Mouse (Mus musculus) liver, embryonic 14.5 days (tissue): ENCODE measurements around the gene Raly. TPM values are rescaled to one million over a fixed set of nuclear protein-coding genes. Genes with fewer than 3 reads are reported as not detected.

Experiments used
- ATAC-seq: fragments of 200-750 bp; cut with Nextera tagmentation; 2 replicates; pipeline ENCODE4 v1.8.0; 2017; ENCODE audit warnings: moderate number of reproducible peaks, mild to moderate bottlenecking, moderate library complexity; ENCODE audit not compliant: insufficient read depth
- DNase-seq, 3 experiments: peaks; one replicate each; pipeline ENCODE4 v3.0.0-alpha.2; 2012 to 2013; ENCODE audit warnings: low read depth in 3 of 3, low spot score in 3 of 3
- H3K27ac ChIP-seq: fragments of 300-500 bp; sonication (generic); 2 replicates; pipeline ENCODE4 v1.5.1; 2014; ENCODE audit warnings: moderate library complexity, mild to moderate bottlenecking, control low read depth, inconsistent platforms
- H3K27me3 ChIP-seq: fragments of 300-500 bp; sonication (generic); 2 replicates; pipeline ENCODE4 v1.6.1; 2014; ENCODE audit warnings: mild to moderate bottlenecking, low read length, moderate library complexity; ENCODE audit not compliant: control insufficient read depth, insufficient read depth
- H3K36me3 ChIP-seq: fragments of 300-500 bp; sonication (generic); replicated peaks from 2 replicates; pipeline ENCODE4 v1.6.1; 2014; ENCODE audit warnings: low read depth; ENCODE audit not compliant: control insufficient read depth, insufficient read depth
- H3K4me1 ChIP-seq, 2 experiments: fragments of 200-500 bp in 1 of 2; fragments of 300-500 bp in 1 of 2; sonication (generic) in 1 of 2; replicated peaks; 2 replicates each; pipeline ENCODE4 v1.6.1; 2012 to 2014; ENCODE audit warnings: antibody characterized with exemption in 1 of 2, inconsistent platforms in 1 of 2, low read length in 1 of 2; ENCODE audit not compliant: control insufficient read depth in 2 of 2, insufficient read depth in 2 of 2
- H3K4me2 ChIP-seq: fragments of 300-500 bp; sonication (generic); 2 replicates; pipeline ENCODE4 v1.6.1; 2014; ENCODE audit warnings: low read depth, mild to moderate bottlenecking, control low read depth, moderate library complexity
- H3K4me3 ChIP-seq, 2 experiments: fragments of 200-500 bp in 1 of 2; fragments of 300-500 bp in 1 of 2; sonication (generic) in 1 of 2; 2 replicates each; pipeline ENCODE4 v1.5.1; 2012 to 2014; ENCODE audit warnings: low read depth in 2 of 2, low read length in 2 of 2, mild to moderate bottlenecking in 2 of 2, control low read depth in 1 of 2, inconsistent platforms in 1 of 2, moderate library complexity in 1 of 2; ENCODE audit not compliant: insufficient read depth in 1 of 2
- H3K9ac ChIP-seq: fragments of 300-500 bp; sonication (generic); replicated peaks from 2 replicates; pipeline ENCODE4 v1.6.1; 2014; ENCODE audit warnings: mild to moderate bottlenecking, control low read depth, moderate library complexity
- H3K9me3 ChIP-seq: fragments of 300-500 bp; sonication (generic); 2 replicates; pipeline ENCODE4 v1.6.1; 2016; ENCODE audit warnings: low read length, mixed read lengths; ENCODE audit not compliant: control insufficient read depth
- CTCF ChIP-seq: IDR thresholded peaks from 2 replicates; pipeline ENCODE4 v1.5.1; 2016; ENCODE audit warnings: antibody characterized with exemption, low read depth, control low read depth
- EP300 ChIP-seq: IDR thresholded peaks from 2 replicates; pipeline ENCODE4 v1.6.1; 2016; ENCODE audit warnings: antibody characterized with exemption, low read depth
- WGBS: fragments of 180-500 bp; shearing (Covaris S2); extraction: QIAGEN DNeasy Blood & Tissue Kit; methylation state at CpG from one replicate; pipeline ENCODE4 v1.1.7; 2014; ENCODE audit not compliant: insufficient replicate concordance; 5-methylcytosine and 5-hydroxymethylcytosine counted together
- polyA plus RNA-seq, 2 experiments: library from polyadenylated mRNA; depleted of rRNA in 1 of 2; stranded (reverse) in 1 of 2; unstranded in 1 of 2; fragments of >200 nt; fragmentation: Nextera tagmentation in 1 of 2; extraction: Ambion mirVana in 1 of 2; gene quantifications; 2 replicates each; pipeline versions ENCODE4 v1.2.1 to v1.2.3; 2012 to 2014

Gene Raly
- polyA plus RNA-seq, 2 experiments, result 35.9 to 237 TPM

DNA sequence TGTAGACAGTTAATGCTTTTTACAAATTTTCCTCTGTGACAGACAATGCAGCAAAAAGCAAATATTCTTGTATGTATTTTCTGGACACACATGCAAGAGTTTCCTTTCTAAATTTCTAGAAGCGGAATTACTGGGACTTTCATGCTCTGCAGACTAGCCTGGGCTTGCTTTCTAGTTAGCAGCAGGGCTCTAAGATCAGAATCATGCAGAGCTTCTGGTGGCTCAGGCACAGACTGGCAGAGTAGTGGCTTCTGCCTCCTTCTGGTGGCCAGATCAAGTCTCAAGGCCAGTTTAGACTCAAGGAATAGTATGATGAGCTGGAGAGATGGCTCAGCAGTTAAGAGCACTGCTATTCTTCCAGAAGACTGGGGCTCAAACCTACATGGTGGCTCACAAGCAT is 32.4 kb upstream of the Raly start:
- TF ChIP-seq EP300, result no peak
- no peak for TF ChIP-seq CTCF
- H3K4me2 ChIP-seq, result no peak overlapping the region
- H3K4me1 ChIP-seq, result peaks cover 9 to 21% of the 10 kb centered on the region in 2 experiments

DNA sequence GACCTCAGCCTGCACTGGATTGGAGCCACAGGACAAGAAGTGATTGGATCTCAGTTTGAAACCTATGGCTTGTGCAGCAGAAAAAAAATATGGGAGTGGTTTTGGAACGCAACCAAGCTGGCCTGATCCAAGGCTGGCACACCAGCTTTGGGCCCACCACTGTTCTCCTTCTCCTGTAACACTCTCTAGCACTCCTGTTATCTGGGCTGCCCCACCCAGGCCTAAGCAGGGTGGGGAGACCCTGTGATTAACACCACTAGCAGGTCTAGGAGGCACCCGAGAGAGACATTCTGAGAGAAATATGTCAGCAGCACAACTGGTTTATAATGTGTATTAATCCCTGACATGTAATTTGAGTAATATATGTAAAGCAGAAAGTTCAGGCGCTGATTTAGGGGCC is 27.7 kb upstream of the Raly start:
- Histone ChIP-seq H3K36me3 (no peaks in the 10 kb centered on the region), H3K4me3 (no peak overlapping the region), H3K4me2 (peak overlapping the region; percentile 48), H3K27ac (peak overlapping the region; percentile 96), H3K4me1 (peaks cover 38 to 49% of the 10 kb centered on the region in 2 experiments), H3K9ac (no peak overlapping the region), H3K27me3 (no peaks in the 10 kb centered on the region), H3K9me3 (no peaks in the 10 kb centered on the region)
- TF ChIP-seq CTCF (no peak), EP300 (no peak)
- DNase-seq (peak in 2 of 3 experiments; percentile 20 to 39), ATAC-seq (peak; percentile 47)
- 37% methylated on average over 3 of the region's 3 CpGs for WGBS

More for the DNA sequence above, 32.4 kb upstream of the Raly start:
- H3K27me3 ChIP-seq, result no peaks in the 10 kb centered on the region
- H3K36me3 ChIP-seq, result no peaks in the 10 kb centered on the region
- ATAC-seq (no peak), DNase-seq (no peak)
- no peak overlapping the region for H3K9ac ChIP-seq
- no peak overlapping the region for H3K27ac ChIP-seq
- H3K9me3 ChIP-seq, result no peaks in the 10 kb centered on the region
- no peak overlapping the region for H3K4me3 ChIP-seq
- 53% methylated on average over 1 of the region's 1 CpGs for WGBS

DNA sequence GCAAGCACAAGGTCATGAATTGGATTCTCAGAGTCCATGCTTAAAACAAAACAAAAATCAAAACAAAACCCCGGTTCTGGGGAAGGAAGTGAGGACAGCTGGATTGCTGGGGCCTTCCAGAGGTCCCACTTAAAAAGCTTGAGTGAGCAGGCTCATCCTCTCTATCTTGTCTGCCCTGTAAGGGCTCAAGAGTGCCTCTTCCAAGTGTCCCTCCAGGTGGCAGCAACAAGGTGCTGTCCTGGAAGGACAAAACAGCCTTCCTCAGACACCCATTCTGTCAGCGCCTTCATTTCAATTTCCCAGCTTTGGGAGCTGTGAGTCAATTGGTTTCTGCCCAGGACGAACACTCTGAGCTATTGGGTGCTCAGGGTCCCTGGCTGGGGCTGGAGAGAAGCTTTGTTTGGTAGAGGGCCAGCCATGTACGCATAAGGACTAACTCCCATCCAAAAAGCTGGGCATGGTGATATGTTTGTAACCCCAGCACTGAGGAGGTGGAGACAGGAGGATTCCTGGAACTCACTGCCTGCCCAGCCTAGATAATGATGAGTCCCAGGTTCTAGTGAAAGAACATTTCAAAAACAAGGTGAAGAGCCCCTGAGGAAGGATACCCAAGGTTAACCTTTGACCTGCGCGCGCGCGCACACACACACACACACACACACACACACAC is 25.9 kb upstream of the Raly start:
- peak overlapping the region; percentile 31 to 51 for H3K4me3 ChIP-seq
- no peaks in the 10 kb centered on the region for H3K9me3 ChIP-seq
- peak overlapping the region; percentile 60 for H3K9ac ChIP-seq
- peaks cover 38 to 49% of the 10 kb centered on the region in 2 experiments for H3K4me1 ChIP-seq
- WGBS, result 48% methylated on average over 9 of the region's 9 CpGs
- H3K27ac ChIP-seq, result peak overlapping the region; percentile 96
- peak; percentile 37 to 87 (median 51) for DNase-seq
- no peaks in the 10 kb centered on the region for H3K27me3 ChIP-seq
- no peaks in the 10 kb centered on the region for H3K36me3 ChIP-seq
- TF ChIP-seq EP300 (peak; percentile 92), CTCF (peak; percentile 83)
- peak overlapping the region; percentile 74 for H3K4me2 ChIP-seq
- ATAC-seq, result peak; percentile 98

DNA sequence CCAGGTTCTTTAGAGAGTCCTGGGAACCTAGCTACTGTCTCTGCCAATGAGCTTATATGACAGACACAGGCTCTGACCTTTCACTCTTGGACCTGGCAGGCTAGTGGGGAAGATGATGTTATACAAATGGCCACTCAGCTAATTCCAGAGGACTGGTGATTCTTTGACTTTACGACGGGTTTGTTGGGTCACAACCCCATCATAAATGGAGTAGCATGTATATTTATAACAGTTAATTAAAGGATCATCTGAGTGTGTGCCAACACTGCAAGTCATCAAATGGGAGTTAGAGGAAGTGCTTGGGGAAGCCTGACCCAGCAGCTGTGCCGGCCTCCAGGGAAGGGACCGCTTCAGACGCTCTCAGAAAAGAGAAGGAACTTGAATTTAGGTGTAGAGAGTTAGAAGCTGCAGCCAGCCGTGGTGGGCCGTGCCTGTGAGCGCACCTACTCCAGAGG is 25.3 kb upstream of the Raly start:
- no peaks in the 10 kb centered on the region for H3K36me3 ChIP-seq
- H3K9ac ChIP-seq, result peak overlapping the region; percentile 60
- no peak overlapping the region for H3K4me3 ChIP-seq
- peak overlapping the region; percentile 96 for H3K27ac ChIP-seq
- ATAC-seq (peak; percentile 50), DNase-seq (peak in 1 of 3 experiments; percentile 45)
- peaks cover 38 to 49% of the 10 kb centered on the region in 2 experiments for H3K4me1 ChIP-seq
- H3K27me3 ChIP-seq, result no peaks in the 10 kb centered on the region
- H3K9me3 ChIP-seq, result no peaks in the 10 kb centered on the region
- H3K4me2 ChIP-seq, result peak overlapping the region; percentile 74
- no peak for TF ChIP-seq CTCF
- no peak for TF ChIP-seq EP300
- WGBS, result 42% methylated on average over 8 of the region's 8 CpGs

DNA sequence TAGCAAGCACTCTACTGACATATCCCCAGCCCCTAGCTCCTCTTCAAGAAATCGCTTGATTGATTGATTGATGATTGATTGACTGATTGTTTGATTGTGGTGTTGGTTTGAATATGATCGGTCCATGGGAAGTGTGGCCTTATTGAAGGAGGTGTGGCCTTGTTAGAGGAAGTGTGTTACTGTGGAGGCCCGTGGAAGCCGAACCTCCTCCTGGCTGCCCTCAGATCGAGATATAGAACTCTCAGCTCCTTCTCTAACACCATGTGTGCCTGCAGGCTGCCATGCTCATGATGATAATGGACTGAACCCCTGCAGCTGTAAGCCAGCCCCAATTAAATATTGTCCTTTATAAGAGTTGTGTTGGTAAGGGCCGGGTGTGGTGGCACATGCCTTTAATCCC is 23.8 kb upstream of the Raly start:
- Histone ChIP-seq H3K9ac (no peak overlapping the region), H3K9me3 (no peaks in the 10 kb centered on the region), H3K4me3 (no peak overlapping the region), H3K27ac (peak overlapping the region; percentile 46; the same call in 1 of the 2 replicates), H3K4me1 (peaks cover 38 to 45% of the 10 kb centered on the region in 2 experiments), H3K36me3 (no peaks in the 10 kb centered on the region), H3K4me2 (no peak overlapping the region), H3K27me3 (no peaks in the 10 kb centered on the region)
- ATAC-seq (no peak), DNase-seq (no peak)
- no peak for TF ChIP-seq EP300
- no peak for TF ChIP-seq CTCF
- 42% methylated on average over 6 of the region's 6 CpGs for WGBS
